Comparison of ENCODE assay signal across 23 mouse cellular contexts in genomic region chr6:134743568-134743967, GRCm38 (mm10).
"Had no signal": no experiment of that assay in that cellular context is flagged by ENCODE, and none has a peak within 500 bp of the region (broad histone marks: within the 10 kb centered on the region; RNA-seq: fewer than 3 reads in every experiment).

No protein-coding gene starts in this region.

- ATAC-seq: hindbrain, postnatal 0 days; intestine, embryonic 16.5 days; liver, embryonic 12.5 days had no signal

- H3K4me2 ChIP-seq: heart, embryonic 11.5 days; heart, embryonic 13.5 days; heart, embryonic 15.5 days; hindbrain, embryonic 13.5 days; hindbrain, embryonic 15.5 days; limb, embryonic 12.5 days; liver, embryonic 12.5 days had no signal

- H3K4me3 ChIP-seq: gastrocnemius, adult 2 months; heart, adult 2 months; heart, embryonic 13.5 days; heart, embryonic 15.5 days; hindbrain, embryonic 13.5 days; hindbrain, embryonic 15.5 days; left cerebral cortex, adult 2 months; limb, embryonic 10.5 days; limb, embryonic 12.5 days; liver, embryonic 12.5 days had no signal

- H3K27me3 ChIP-seq: heart, embryonic 13.5 days; heart, embryonic 15.5 days; hindbrain, embryonic 13.5 days; hindbrain, embryonic 15.5 days; limb, embryonic 12.5 days; liver, embryonic 12.5 days had no signal

- H3K4me1 ChIP-seq: hindbrain, embryonic 13.5 days; hindbrain, embryonic 15.5 days; limb, embryonic 10.5 days; limb, embryonic 12.5 days; liver, embryonic 12.5 days had no signal

- H3K9ac ChIP-seq: heart, embryonic 13.5 days; heart, embryonic 15.5 days; hindbrain, embryonic 13.5 days; hindbrain, embryonic 15.5 days; limb, embryonic 12.5 days; liver, embryonic 12.5 days; liver, embryonic 14.5 days had no signal

- DNase-seq: gastrocnemius, adult 2 months; gastrocnemius, postnatal 10 days; gastrocnemius, postnatal 25 days; heart, adult 2 months; heart, postnatal 14 days; heart, postnatal 36 days; kidney, adult 11 months; kidney, adult 2 months; kidney, postnatal 10 days; kidney, postnatal 36 days; lung, adult 2 months had no signal

- H3K9me3 ChIP-seq: heart, embryonic 13.5 days; heart, embryonic 15.5 days; hindbrain, embryonic 13.5 days; hindbrain, embryonic 15.5 days; limb, embryonic 10.5 days; limb, embryonic 12.5 days; liver, embryonic 12.5 days had no signal

- H3K36me3 ChIP-seq: hindbrain, embryonic 15.5 days had no signal

- H3K27ac ChIP-seq: gastrocnemius, adult 2 months; heart, adult 2 months; heart, embryonic 13.5 days; heart, embryonic 15.5 days; hindbrain, embryonic 13.5 days; hindbrain, embryonic 15.5 days; hindbrain, postnatal 0 days; left cerebral cortex, adult 2 months; limb, embryonic 10.5 days; limb, embryonic 12.5 days; liver, embryonic 12.5 days; liver, embryonic 14.5 days had no signal
